Mouse (Mus musculus): ENCODE results near the gene Foxp4.

- TF ChIP-seq TAL1 (IDR thresholded peaks at IDR 0.05; ENCODE audit: low read length) (no peak), GATA1 (IDR thresholded peaks at IDR 0.05; ENCODE audit: low read length) (no peak)
Observed at GRCm38 (mm10) chr17:47948753-47949152, 24.3 kb upstream of the Foxp4 start.

Data from erythroblast, embryonic 14.5 days (primary cell).